Mouse (Mus musculus) heart, embryonic 12.5 days (tissue): ENCODE results near the gene Gm17631. TPM values are rescaled to one million over a fixed set of nuclear protein-coding genes. Genes with fewer than 3 reads are reported as not detected.
"Not testable (repeated sequence)": the region's sequence is repeated elsewhere in the genome, so short reads cannot be mapped to it uniquely, and the experiment has no call there.

ENCODE experiments used
- ATAC-seq: fragments of 200-750 bp; cut with Nextera tagmentation; 2 replicates; pipeline ENCODE4 v1.8.0; 2017; ENCODE audit warnings: moderate TSS enrichment, moderate library complexity; ENCODE audit not compliant: insufficient number of reproducible peaks, low FRiP score
- H3K27ac ChIP-seq: fragments of 300-500 bp; sonication (generic); 2 replicates; pipeline ENCODE4 v1.5.1; 2016; ENCODE audit warnings: mild to moderate bottlenecking, moderate library complexity; ENCODE audit not compliant: poor library complexity, severe bottlenecking
- H3K27me3 ChIP-seq: fragments of 300-500 bp; sonication (generic); replicated peaks from 2 replicates; pipeline ENCODE4 v1.6.1; 2016; ENCODE audit warnings: mild to moderate bottlenecking, moderate library complexity
- H3K36me3 ChIP-seq: fragments of 300-500 bp; sonication (generic); 2 replicates; pipeline ENCODE4 v1.6.1; 2016; ENCODE audit warnings: mild to moderate bottlenecking, moderate library complexity
- H3K4me1 ChIP-seq: fragments of 300-500 bp; sonication (generic); replicated peaks from 2 replicates; pipeline ENCODE4 v1.6.1; 2016; ENCODE audit warnings: mild to moderate bottlenecking
- H3K4me2 ChIP-seq: fragments of 300-500 bp; sonication (generic); 2 replicates; pipeline ENCODE4 v1.6.1; 2016; ENCODE audit warnings: mild to moderate bottlenecking, moderate library complexity
- H3K4me3 ChIP-seq: fragments of 300-500 bp; sonication (generic); 2 replicates; pipeline ENCODE4 v1.5.1; 2016; ENCODE audit warnings: mild to moderate bottlenecking
- H3K9ac ChIP-seq: fragments of 300-500 bp; sonication (generic); 2 replicates; pipeline ENCODE4 v1.6.1; 2016; ENCODE audit warnings: mild to moderate bottlenecking, moderate library complexity
- H3K9me3 ChIP-seq: fragments of 300-500 bp; sonication (generic); replicated peaks from 2 replicates; pipeline ENCODE4 v1.6.1; 2016; ENCODE audit warnings: mild to moderate bottlenecking, moderate library complexity
- whole genome bisulfite sequencing: fragments of 180-500 bp; shearing (Covaris S2); methylation state at CpG from one replicate; pipeline ENCODE4 v1.1.7; 2016; 5-methylcytosine and 5-hydroxymethylcytosine counted together
- polyA plus RNA-seq: library from polyadenylated mRNA; unstranded; fragments of >200 nt; fragmentation: Nextera tagmentation; extraction: Ambion mirVana; gene quantifications from 2 replicates; pipeline ENCODE4 v1.2.1, GENCODE M21; 2016

The Gm17631 gene
- polyA plus RNA-seq = not detected in 2 replicates

GRCm38 (mm10) chr6:129862349-129862748 lies at the start of gene Gm17631:
TSS of gene Gm17631 (plus strand) at chr6:129862649.
- not testable (repeated sequence) for H3K27me3 ChIP-seq, H3K4me2 ChIP-seq, H3K9ac ChIP-seq, ATAC-seq, H3K4me1 ChIP-seq, H3K27ac ChIP-seq, H3K4me3 ChIP-seq, H3K36me3 ChIP-seq, H3K9me3 ChIP-seq
- no CpG with 5 or more reads among the region's 3 CpGs for WGBS

DNA sequence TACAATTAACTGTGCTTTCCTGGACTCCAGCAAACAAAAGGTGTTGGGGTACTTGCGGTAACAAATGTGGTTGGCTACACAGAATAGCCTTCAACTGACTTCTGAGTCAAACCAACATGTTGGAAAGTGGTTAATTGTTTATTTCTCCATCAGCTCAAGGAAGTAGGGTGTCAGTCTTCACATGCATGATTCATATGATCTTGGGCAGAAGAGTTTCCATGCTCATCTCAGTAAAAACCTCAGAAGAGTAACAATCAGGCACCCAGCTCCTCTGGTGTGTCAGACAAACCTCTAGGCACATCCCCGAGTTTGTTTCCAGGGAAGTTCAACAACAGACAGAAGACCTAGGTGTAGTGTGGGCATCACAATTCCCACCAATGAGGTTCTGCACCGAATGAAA lies 44.7 kb upstream of the Gm17631 start:
- H3K9ac ChIP-seq = no peak overlapping the region
- no peak for ATAC-seq
- H3K36me3 ChIP-seq = no peaks in the 10 kb centered on the region
- peaks cover 8% of the 10 kb centered on the region for H3K9me3 ChIP-seq
- no peaks in the 10 kb centered on the region for H3K4me1 ChIP-seq
- no peak overlapping the region for H3K4me3 ChIP-seq
- H3K4me2 ChIP-seq = no peak overlapping the region
- H3K27ac ChIP-seq = no peak overlapping the region
- WGBS = 53% methylated on average over 3 of the region's 3 CpGs
- no peaks in the 10 kb centered on the region for H3K27me3 ChIP-seq

DNA sequence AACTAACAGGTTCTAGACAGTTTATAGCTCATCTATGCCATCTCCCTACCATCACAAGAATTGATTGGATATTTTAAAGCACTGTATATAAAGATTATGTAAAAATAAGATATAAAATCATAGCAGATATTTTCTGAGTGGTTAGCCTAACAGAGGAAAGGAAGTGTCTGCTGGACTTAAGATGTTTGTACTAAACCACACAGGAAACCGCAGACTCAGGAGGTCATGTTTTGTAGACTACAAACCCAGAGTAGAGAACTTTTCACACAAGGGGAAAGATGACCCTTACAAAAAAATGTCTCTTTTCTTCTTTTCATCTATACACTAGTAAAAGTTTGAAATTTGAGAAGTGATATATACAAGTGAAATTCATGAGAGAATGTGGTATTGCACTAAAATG lies 38.4 kb upstream of the Gm17631 start:
- ATAC-seq = no peak
- Histone ChIP-seq H3K4me2 (no peak overlapping the region), H3K9ac (no peak overlapping the region), H3K27ac (no peak overlapping the region), H3K9me3 (peaks cover 17% of the 10 kb centered on the region), H3K4me1 (no peaks in the 10 kb centered on the region), H3K27me3 (no peaks in the 10 kb centered on the region), H3K4me3 (no peak overlapping the region), H3K36me3 (no peaks in the 10 kb centered on the region)
- 68% methylated on average over 1 of the region's 1 CpGs for WGBS

GRCm38 (mm10) chr6:129825559-129825958 lies 36.9 kb upstream of the Gm17631 start:
- no peak overlapping the region for H3K4me3 ChIP-seq

GRCm38 (mm10) chr6:129876549-129876948 lies 14.1 kb downstream of the Gm17631 start, which contains the start of gene Klra17:
TSS of gene Klra17 (minus strand) at chr6:129876672.
- WGBS = 26% methylated on average over 1 of the region's 1 CpGs
- Histone ChIP-seq H3K4me3 (no peak within 1 kb of the TSS), H3K36me3 (no peaks in the 10 kb centered on the region), H3K27me3 (no peaks in the 10 kb centered on the region), H3K9me3 (peaks cover 12% of the 10 kb centered on the region), H3K4me2 (no peak within 1 kb of the TSS), H3K4me1 (no peaks in the 10 kb centered on the region), H3K27ac (no peak within 1 kb of the TSS), H3K9ac (no peak within 1 kb of the TSS)
- ATAC-seq = no peak

More at GRCm38 (mm10) chr6:129825559-129825958, 36.9 kb upstream of the Gm17631 start:
- peaks cover 11% of the 10 kb centered on the region for H3K9me3 ChIP-seq
- H3K4me1 ChIP-seq = no peaks in the 10 kb centered on the region
- no peak overlapping the region for H3K4me2 ChIP-seq
- no peaks in the 10 kb centered on the region for H3K36me3 ChIP-seq
- no peaks in the 10 kb centered on the region for H3K27me3 ChIP-seq
- H3K27ac ChIP-seq = no peak overlapping the region
- no peak overlapping the region for H3K9ac ChIP-seq
- 73% methylated on average over 1 of the region's 1 CpGs for WGBS
- ATAC-seq = no peak

DNA sequence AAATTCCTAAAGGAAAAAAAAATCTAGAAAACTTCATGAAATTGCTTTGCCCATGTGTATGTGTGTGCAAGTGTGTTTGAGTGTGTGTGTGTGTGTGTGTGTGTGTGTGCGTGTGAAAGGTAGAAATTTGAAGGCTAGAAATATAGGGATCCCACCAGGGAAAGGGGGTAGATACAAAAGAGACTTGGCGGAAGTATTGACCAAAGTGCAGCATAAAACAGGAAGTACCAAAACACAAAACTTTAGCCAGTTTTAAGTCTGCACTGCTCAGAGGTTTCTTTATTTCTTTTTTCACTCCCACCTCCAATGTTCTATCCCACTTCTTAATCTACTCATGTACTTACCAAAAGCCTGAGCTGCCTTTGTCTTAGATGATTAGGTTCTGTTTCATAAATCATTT lies 20.1 kb downstream of the Gm17631 start:
- Histone ChIP-seq H3K9me3 (peaks cover 18% of the 10 kb centered on the region), H3K36me3 (no peaks in the 10 kb centered on the region), H3K9ac (no peak overlapping the region), H3K27me3 (no peaks in the 10 kb centered on the region), H3K4me3 (no peak overlapping the region), H3K4me2 (no peak overlapping the region), H3K4me1 (no peaks in the 10 kb centered on the region), H3K27ac (no peak overlapping the region)
- 80% methylated on average over 2 of the region's 2 CpGs for WGBS
- ATAC-seq = no peak

Other genes with a start within 250 kb of the Gm17631 start
- not detected in 2 replicates for gene Klrk1, start 238.8 kb upstream of the Gm17631 start, polyA plus RNA-seq
- gene Klrc3, start 219.3 kb upstream of the Gm17631 start, polyA plus RNA-seq = not detected in 2 replicates
- gene Klrc2, start 202.0 kb upstream of the Gm17631 start, polyA plus RNA-seq = not detected in 2 replicates
- gene Klrc1, start 183.7 kb upstream of the Gm17631 start, polyA plus RNA-seq = not detected in 2 replicates
- not detected in 2 replicates for gene Klri1, start 145.5 kb upstream of the Gm17631 start, polyA plus RNA-seq
- not detected in 2 replicates for gene Klri2, start 122.2 kb upstream of the Gm17631 start, polyA plus RNA-seq
- not detected in 2 replicates for gene Gm156, start 78.4 kb upstream of the Gm17631 start, polyA plus RNA-seq
- gene Klra17, start 14.0 kb downstream of the Gm17631 start, polyA plus RNA-seq = not detected in 2 replicates
- not detected in 2 replicates for gene Klra5, start 55.0 kb downstream of the Gm17631 start, polyA plus RNA-seq
- gene Klra6, start 164.3 kb downstream of the Gm17631 start, polyA plus RNA-seq = not detected in 2 replicates
- gene Klra4, start 204.6 kb downstream of the Gm17631 start, polyA plus RNA-seq = not detected in 2 replicates